ENCODE assay signal across 27 mouse cellular contexts in the genomic region with DNA sequence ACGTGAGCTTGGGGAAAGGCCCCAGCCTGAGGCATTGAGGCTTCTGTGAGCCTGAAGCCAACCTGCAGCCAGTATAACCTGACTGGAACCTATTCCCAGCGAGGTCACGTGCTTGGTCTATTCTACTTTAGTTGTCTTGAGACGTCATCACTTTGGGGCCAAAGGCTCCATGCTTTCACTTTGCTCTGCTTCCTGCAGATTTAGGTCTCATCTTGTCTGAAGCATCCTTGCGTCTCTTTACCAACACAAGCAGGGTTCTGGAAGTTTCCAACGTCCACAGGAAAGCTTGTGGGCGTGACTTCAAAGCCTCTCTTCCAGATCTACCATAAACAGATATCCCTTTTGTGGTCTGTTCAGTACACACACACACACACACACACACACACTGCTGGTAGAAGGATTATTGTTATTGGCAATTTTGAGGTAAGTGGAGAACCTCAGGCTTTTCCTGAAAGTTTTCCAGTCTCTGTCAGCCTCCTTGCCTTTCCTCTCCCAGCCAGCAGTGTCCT.
DNase-seq lines count a peak whose midpoint lies in the region; ATAC-seq and TF ChIP-seq lines count a peak whose summit lies in the region.
"Had no signal": no experiment of that assay in that cellular context is flagged by ENCODE, and none has a peak within 500 bp of the region (broad histone marks: within the 10 kb centered on the region; RNA-seq: fewer than 3 reads in every experiment).

No protein-coding gene starts in this region.

- peak; percentile 14 for DNase-seq in kidney, postnatal 14 days
- DNase-seq in kidney, postnatal 4 days: no peak
- no peak for DNase-seq in thymus, adult 2 months
- DNase-seq in adrenal gland, adult 2 months: no peak
- DNase-seq: adrenal gland, postnatal 36 days; cerebellum, adult 18-20 months; cerebellum, postnatal 14 days; forebrain, postnatal 0 days; gastrocnemius, postnatal 14 days; heart, postnatal 36 days; kidney, adult 9 months; kidney, postnatal 10 days; right cerebral cortex, postnatal 4 days; thymus, postnatal 4 days had no signal

- 57% methylated on average over 7 of the region's 7 CpGs for WGBS in thymus, adult 2 months

- H3K27me3 ChIP-seq in megakaryocyte, embryonic 14.5 days (replicated peaks): no peaks in the 10 kb centered on the region
- H3K27me3 ChIP-seq in thymus, adult 2 months (ENCODE audit: control insufficient read depth, insufficient read depth, low read length): no peaks in the 10 kb centered on the region
- H3K27me3 ChIP-seq: hindbrain, embryonic 12.5 days; limb, embryonic 12.5 days; neural tube, embryonic 12.5 days had no signal

- H3K4me1 ChIP-seq in megakaryocyte, embryonic 14.5 days: peaks cover 82% of the 10 kb centered on the region
- peaks cover 7% of the 10 kb centered on the region for H3K4me1 ChIP-seq in thymus, adult 2 months (replicated peaks; ENCODE audit: control insufficient read depth, insufficient read depth, low read length)
- H3K4me1 ChIP-seq: hindbrain, embryonic 12.5 days; midbrain, embryonic 10.5 days; neural tube, embryonic 12.5 days had no signal

- no peak for TF ChIP-seq POLR2A in thymus, adult 2 months (IDR thresholded peaks at IDR 0.05; ENCODE audit: control insufficient read depth, extremely low read depth, insufficient read depth, low read length, poor library complexity)

- peaks cover 3% of the 10 kb centered on the region; the same call in 1 of the 2 replicates for H3K9me3 ChIP-seq in megakaryocyte, embryonic 14.5 days
- H3K9me3 ChIP-seq: hindbrain, embryonic 12.5 days; limb, embryonic 12.5 days; midbrain, embryonic 10.5 days; neural tube, embryonic 12.5 days had no signal

- peak overlapping the region; percentile 11 for H3K4me3 ChIP-seq in megakaryocyte, embryonic 14.5 days (replicated peaks)
- no peak overlapping the region for H3K4me3 ChIP-seq in thymus, adult 2 months (ENCODE audit: control insufficient read depth, insufficient read depth, low read length)
- H3K4me3 ChIP-seq: erythroblast, embryonic 14.5 days; hindbrain, embryonic 12.5 days; left cerebral cortex, adult 2 months; limb, embryonic 12.5 days; midbrain, embryonic 10.5 days; neural tube, embryonic 12.5 days had no signal

- no peak for ATAC-seq in megakaryocyte, adult 5-6 weeks (ENCODE audit: poor library complexity, severe bottlenecking)
- peak; percentile 21 for ATAC-seq in activated CD4-positive, CD25-positive, alpha-beta regulatory T cell, adult 4 months
- ATAC-seq: forebrain, postnatal 0 days; hindbrain, postnatal 0 days; intestine, postnatal 0 days; midbrain, embryonic 16.5 days had no signal

- no peak for TF ChIP-seq CTCF in thymus, adult 2 months (IDR thresholded peaks at IDR 0.05; ENCODE audit: borderline replicate concordance, control insufficient read depth, extremely low read depth, insufficient read depth, low read length, poor library complexity)

- no peak overlapping the region for H3K27ac ChIP-seq in thymus, adult 2 months (ENCODE audit: control insufficient read depth, insufficient read depth, low read length)
- H3K27ac ChIP-seq: hindbrain, embryonic 12.5 days; hindbrain, postnatal 0 days; left cerebral cortex, adult 2 months; limb, embryonic 12.5 days; macrophage; midbrain, embryonic 10.5 days; neural tube, embryonic 12.5 days had no signal

- peaks cover 4% of the 10 kb centered on the region for H3K36me3 ChIP-seq in megakaryocyte, embryonic 14.5 days (replicated peaks; ENCODE audit: low read length)
- H3K36me3 ChIP-seq in thymus, adult 2 months (ENCODE audit: control insufficient read depth, insufficient read depth, low read length): no peaks in the 10 kb centered on the region
- H3K36me3 ChIP-seq: hindbrain, embryonic 12.5 days; limb, embryonic 12.5 days; midbrain, embryonic 10.5 days; neural tube, embryonic 12.5 days had no signal
